Mouse (Mus musculus) spleen, postnatal 36 days (tissue): ENCODE data around the gene Slc38a6.

Experiments
- DNase-seq, 2 experiments: peaks; one replicate each; pipeline ENCODE4 v3.0.0; 2022; ENCODE audit warnings: low spot score in 2 of 2, mixed read lengths in 1 of 2

The Slc38a6 gene

DNA sequence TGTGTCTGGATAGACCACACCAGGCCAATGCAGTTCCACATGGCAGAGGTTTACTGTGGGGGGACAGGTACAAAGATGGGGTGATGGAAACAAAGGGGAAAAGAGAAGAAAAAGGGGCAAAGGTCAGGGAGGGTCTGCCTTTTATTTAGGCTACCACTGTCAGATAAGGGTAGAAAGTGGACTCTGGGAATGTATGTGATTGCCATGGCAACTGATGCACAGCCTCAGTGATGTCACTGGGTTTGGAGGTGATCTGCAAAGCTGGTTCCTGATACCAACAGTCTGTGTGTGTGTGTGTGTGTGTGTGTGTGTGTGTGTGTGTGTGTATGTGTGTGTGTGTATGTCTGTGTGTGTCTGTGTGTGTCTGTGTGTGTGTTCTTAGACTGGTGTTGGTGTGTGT lies 106.4 kb downstream of the Slc38a6 start:
- DNase-seq: no peak

DNA sequence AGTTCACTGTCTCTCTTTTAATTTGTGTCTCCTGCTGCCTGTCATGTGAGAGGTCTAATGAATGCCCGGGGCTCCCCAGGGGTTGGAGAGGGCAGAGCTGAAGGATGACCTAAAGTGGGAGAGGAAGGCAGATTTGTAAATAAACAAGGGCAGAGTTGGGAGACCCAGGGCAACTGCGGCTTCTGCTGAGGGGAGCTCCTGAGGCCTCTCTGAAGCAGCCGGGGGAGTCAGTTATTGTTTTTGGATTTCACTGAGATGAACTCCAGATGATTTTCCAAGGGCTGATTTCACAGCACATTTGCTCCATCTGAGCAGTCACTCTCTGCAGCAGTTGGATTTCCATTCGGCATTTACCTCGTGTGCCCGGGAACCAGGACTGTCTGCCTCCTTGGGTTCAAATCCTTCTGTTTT lies 107.3 kb downstream of the Slc38a6 start:
- no peak for DNase-seq

DNA sequence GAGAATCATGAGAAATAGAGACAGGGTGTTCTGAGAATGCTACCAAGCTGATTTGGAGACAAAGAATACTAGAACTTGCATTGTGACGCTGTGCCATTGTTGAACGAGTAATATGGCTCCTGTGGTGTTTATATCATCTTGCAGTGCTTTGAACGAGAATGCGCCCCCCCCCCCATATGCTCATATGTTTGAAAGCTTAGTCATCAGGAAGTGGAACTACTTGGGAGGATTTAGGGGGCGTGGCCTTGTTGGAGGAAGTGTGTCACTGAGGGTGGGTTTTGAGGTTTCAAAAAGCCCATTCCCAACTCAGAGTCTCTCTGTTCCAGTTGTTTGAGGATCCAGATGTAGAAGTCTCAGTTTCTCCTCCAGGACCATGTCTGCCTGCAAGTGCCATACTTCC lies 108.0 kb downstream of the Slc38a6 start:
- no peak for DNase-seq

DNA sequence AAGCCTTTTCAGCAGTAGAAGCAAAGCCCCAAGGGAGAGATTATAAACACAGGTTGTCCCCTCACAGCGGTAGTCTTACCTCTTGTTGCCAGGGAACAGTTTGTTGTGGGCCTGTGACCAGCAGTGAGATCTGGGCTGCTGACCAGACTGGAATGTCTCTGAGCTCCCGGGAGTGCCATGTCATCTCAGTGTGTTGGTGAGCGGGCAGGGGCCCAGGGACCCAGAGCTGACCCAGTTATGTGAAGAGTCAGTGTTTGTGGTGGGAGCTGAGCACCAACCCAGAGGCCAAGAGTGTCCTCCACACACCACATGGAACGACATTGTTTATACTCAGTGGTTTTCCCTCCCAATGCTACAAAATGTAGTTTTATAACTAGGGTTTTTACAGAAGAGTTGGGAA lies 112.8 kb downstream of the Slc38a6 start:
- DNase-seq: no peak

DNA sequence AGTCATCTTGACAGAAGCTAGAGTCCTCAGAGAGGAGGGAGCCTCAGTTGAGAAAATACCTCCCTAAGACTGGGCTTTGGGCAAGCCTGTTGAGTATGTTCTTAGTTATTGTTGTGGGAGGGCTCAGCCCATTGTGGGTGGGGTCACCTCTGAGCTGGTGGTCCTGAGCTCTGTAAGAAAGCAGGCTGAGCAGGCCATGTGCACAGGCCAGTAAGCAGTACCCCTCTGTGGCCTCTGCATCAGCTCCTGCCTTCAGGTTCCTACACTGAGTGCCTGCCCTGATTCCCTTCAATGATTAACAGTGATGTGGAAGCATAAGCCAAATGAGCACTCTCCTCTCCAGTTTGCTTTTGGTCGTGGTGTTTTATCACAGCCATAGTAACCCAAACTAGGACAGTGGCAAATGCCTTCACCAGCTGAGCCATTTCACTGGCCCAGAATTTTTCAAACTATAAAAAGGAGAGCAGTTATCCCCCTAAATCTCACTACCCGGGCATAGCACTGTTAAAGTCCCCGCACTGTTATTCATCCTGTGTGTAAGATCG lies 114.0 kb downstream of the Slc38a6 start:
- DNase-seq: no peak

DNA sequence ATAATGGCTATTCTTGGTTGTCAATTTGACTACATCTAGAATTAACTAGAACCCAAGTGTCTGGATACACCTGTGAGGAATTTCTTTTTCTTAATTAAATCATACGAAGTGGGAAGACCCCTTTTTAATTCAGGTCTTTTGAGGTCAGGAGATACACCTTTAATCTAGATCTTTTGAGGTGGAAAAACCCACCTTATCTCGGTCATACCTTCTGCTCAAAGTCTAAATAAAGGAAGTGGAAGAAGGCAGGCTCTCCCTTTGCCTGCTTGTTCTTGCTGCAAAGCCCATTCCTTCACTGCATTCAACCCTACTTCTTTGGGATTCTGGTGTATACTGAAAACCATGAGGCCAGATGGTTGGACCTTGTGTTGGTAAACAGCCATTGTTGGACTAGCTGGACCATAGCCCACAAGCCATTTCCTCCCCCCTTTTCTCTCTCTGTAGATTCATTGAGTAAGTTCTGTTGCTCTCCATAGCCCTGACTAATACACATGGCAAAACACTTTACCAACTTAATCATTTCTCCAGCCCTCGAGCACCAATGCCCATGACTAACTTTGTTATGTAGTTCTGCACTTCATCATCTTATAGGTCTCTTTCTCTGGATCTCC lies 115.0 kb downstream of the Slc38a6 start:
- DNase-seq: no peak

DNA sequence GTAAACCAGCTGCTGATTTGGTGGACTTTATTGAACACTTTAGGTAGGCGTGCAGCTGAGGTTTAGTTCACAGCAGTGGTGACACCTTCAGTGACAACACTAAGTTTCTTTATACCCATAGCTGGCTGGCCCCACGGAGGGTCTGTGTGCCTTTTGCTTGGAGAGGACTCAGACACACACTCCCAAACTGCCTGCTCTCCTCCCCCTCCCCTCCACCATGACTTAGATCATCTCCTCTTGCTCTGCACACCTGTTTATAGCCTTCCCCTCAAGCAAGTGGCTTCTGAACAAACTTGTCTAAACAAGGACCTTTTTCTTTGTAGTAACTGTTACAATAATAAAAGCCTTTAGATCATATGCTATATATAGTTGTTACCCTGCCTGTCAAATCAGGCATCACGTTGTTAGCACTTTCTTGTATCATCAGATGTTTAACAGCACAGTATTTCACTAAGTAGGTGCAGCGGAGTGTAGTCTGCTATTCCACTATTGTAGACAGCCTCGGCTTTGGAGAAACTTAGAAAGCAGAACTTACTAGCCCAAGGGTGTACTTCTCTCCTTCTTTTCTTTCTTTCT lies 115.6 kb downstream of the Slc38a6 start:
- no peak for DNase-seq

DNA sequence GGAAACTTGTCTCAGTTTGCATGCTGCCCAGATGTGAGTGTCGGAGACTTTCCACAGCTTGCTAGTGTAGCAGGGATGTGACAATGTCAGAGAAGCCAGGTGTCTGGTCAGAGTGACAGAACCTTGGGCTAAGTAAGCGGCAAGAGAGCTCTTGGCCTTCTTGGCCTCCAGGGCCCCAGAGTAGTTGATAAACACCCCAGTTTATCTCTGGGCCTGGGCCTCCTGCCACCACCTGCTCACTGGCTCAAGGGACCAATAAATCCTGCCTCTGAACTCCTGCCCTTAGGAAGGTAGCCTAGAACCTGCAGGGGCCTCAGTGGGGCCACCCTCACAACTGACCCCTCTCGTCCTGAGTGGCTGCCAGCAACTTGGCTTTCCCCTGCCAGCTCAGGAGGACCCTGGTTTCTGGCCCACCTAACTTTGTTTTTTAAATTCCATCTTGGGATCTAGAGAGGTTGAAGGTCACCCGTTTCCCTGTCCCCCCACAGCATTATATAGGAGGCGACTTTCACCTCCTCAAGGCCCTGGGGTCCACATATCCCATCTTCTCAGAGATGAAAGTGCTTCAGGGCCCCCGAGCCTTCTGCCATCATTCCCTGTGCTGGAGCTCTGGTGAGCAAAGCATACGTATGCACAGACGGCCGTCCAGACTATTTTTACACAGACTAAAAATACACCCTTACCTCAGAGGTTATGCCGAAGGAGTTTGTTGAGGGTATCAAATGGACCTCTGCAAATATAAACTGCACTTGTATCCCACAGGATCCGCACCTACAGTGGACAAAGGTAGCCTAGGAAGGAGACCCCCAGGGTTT lies 116.5 kb downstream of the Slc38a6 start:
- DNase-seq: no peak
